Mouse (Mus musculus): ENCODE measurements around the gene Tcea3.

Gene Tcea3

GRCm38 (mm10) chr4:136247729-136248463, at the start of gene Tcea3:
Gene Tcea3 (plus strand): TSS chr4:136247729.
- no peak for DNase-seq (ENCODE audit: low read depth, low spot score)

DNA sequence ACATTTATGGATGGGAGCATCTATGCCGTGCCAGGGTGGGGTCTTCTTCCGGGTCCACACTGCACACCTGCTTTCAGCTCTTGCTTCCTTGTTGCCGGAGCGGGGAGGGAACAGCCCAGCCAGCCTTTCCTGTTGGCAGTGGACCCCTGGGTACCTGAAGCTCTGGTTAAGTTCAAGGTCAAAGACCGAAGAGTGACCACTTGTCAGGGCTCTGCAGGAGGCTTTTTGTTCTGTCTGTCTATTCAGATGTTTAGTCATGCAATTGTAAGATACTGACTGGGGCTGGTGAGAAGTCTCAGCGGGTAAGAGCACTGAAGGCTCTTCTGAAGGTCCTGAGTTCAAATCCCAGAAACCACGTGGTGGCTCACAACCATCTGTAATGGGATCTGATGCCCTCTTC, 48.7 kb upstream of the Tcea3 start:
- no peak for DNase-seq (ENCODE audit: low read depth, low spot score)

GRCm38 (mm10) chr4:136199562-136200292, 47.8 kb upstream of the Tcea3 start:
- peak; percentile 76 for DNase-seq (ENCODE audit: low read depth, low spot score)

GRCm38 (mm10) chr4:136202509-136202908, 45.0 kb upstream of the Tcea3 start:
- DNase-seq (ENCODE audit: low read depth, low spot score), result peak; percentile 69

DNA sequence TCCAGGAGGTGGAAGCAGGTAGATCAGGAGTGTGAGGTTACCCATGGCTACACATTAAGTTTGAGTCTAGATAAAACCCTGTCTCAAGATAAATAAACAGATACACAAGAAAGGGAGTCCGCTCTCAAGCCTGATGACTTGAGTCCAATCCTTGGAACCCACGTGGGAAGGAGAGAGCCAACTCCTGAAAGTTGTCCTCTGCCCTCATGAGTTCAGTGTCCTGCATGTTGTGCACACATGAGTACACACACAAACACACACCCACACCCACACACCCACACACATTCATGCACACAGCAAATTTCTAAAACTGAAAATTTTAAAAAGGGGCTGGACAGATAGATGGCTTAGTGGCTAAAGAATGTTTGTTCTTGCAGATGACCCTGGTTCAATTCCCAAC, 42.8 kb upstream of the Tcea3 start:
- DNase-seq (ENCODE audit: low read depth, low spot score), result no peak

DNA sequence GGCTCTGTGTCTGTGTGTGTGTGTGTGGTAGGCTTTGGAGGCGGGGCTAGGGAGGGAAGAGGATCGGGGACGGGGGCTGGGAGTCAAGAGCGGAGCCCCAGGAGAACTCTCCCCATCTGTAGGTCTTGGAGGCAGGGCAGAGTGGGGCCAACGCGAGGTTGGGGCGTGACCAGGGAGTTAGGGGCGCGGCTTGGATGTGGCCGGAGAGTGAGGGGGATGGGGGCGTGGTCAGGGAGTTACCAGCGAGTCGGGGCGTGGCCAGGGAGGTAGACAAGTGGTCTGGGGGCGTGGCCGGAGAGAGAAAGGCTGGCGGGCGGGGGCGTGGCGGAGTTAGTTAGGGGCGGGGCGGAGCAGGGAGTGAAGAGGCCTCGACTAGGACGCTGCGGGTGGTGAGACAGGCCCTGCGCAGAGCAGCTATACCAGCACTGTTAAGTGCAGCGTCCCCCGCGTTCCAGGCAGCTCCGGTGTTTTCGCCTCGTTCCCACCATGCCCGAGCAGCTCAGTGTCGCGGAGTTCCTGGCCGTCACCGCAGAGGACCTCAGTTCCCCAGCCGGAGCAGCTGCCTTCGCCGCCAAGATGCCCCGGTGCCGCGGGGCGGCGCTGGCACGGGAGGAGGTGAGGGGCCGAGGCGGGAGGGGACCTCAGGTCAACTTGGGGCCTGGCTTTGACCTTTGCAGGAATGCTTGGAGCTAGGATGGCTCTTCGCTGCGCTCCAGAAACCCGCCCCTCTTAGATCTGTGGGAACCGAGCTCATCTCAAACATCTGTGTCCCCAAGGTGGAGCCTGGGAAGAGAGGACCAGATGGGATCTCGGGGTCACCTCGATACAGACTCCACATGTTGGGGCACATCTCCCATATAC, 41.3 kb upstream of the Tcea3 start, which contains the start of gene Asap3:
Gene Asap3 (plus strand): TSS at position 333 of the 861 bp plus-strand sequence.
- DNase-seq (ENCODE audit: low read depth, low spot score), result peak; percentile 86

DNA sequence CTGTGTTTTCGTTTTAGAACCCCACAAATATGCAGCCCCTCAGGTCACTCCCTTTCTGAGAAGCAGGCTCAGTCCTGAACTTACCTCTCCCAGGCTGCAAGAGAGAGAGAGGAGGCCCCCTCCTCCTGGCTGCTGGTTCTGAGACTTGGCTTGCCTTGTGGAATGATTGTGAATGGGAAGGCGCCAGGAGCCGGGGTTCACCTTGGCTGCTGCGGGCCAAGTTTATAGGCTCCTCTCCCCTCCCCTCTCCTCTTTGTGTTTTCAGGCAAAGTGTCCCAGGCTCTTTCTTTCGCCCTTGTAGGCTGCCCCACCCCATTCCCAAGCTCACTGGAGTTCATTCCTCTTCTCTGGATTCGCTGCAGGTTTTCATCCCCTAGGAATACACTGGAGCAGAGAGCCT, 40.6 kb upstream of the Tcea3 start:
- DNase-seq (ENCODE audit: low read depth, low spot score), result no peak

GRCm38 (mm10) chr4:136210931-136211330, 36.6 kb upstream of the Tcea3 start:
- DNase-seq (ENCODE audit: low read depth, low spot score), result no peak

- no peak for DNase-seq (ENCODE audit: low read depth, low spot score)
Observed at GRCm38 (mm10) chr4:136213629-136214028, 33.9 kb upstream of the Tcea3 start.

DNA sequence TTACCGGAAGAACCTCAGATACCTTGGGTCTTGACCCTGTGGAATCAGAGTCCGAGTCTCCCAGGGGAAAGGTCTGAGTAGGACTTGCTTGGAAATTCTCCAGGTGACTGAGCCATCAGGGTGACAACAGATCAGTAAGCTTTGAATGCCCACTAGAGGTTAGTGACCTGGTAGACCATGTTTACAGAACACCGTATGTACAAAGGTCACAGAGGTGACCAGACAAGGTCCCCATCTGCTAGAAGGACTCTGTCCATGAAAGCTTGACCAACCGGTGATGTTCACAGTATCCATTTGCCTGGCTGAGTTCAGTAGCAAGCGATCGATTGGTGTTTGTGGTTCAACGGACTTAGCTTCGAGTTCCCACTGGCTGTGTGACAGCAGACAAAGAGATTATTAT, 32.7 kb upstream of the Tcea3 start:
- DNase-seq (ENCODE audit: low read depth, low spot score), result no peak

DNA sequence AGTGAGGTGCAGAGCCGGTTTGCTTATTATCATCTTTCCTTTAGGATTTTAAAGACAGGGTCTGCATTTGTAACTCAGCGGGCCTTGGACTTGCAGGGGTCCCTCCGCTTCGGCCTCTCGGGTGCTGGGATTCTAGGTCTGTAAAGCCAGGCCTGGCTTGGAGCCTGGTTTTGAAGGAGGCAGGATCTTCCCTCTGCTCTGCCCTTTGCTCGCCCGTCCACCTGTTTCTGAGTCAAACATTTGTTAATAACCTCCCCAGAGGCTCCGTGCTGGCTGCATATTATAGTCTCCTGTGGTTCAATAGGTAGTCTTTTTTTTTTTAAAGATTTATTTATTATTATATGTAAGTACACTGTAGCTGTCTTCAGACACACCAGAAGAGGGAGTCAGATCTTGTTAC, 32.0 kb upstream of the Tcea3 start:
- DNase-seq (ENCODE audit: low read depth, low spot score), result no peak

DNA sequence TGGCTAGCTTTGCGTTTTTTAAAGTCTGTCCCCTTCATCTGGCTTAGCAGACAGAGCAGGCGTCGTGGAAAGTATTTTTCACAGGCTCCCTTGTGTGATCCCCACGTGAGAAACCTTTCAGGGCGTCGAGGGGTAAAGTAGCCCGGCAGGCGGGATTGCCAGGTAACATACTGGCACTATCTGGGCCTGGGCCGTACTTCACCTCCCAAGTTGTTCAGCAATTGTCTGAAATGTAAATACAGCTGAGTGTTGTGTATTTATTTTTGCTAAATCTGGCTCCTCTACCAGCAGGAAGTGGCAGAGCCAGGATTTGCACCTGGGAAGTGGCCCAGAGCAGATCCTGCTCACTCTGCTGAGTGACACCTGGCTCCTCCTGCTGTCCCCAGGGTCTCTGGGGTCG, 30.5 kb upstream of the Tcea3 start:
- DNase-seq (ENCODE audit: low read depth, low spot score), result no peak

DNA sequence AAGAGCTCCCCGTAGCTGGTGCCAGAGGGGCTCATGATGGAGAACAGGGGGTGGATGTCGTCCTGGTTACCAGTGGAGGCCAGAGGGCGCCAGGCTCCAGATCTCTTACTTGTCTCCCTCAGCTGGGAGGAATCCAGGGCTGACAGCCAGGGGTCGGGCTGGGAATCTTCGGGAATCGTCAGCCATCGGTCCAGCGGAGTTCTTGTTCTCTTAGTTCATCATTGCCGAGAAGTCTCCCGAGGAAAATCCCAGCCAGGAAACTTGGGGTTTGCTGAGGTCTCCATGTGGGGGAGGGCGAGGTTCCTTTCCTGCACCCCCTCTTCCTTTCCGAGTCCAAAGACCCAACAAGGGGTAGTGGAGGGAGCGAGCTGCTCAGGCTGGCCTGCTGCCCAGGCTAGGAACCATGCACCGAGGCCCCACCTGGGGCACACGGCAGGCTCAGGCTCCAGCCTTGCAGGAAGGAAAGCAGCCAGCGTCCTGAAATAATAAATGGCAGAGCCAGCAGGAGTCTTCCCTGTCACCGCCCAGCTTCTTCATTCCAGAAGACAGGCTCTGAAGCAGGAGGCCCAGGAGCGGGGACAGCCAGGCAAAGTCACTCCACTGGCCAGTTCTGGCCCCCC, 28.8 kb upstream of the Tcea3 start:
- peak; percentile 31 for DNase-seq (ENCODE audit: low read depth, low spot score)

DNA sequence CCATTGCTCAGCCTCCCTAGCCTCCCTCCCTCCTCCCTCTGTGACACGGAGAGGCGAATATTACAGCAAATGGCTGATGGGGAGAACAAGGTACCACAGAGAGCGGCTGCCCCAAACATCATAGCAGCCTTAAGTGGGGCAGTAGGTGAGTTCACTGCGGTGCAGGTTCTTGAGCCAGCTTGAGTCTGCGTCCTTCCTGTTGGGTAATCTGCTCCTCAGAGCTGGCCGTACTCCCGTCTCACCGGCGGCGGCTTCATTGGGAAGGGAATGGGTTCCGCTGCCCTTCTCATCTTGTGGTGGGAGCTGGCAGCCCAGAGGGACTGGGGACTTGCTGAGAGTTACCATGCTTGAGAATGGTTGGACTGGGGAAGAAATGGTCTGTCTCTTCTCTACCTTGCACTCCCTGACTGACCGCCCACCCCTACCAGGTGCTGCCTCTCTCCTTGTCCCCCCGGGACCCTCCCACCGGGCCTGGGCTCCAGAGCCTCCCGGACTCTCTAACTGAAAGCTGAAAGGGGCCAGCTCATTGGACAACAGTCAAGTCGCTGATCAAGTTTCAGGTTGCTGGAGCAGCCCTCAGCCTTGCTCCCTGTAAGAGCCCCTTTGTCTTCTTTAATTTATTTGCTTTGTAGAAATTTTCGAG, 27.3 kb upstream of the Tcea3 start:
- no peak for DNase-seq (ENCODE audit: low read depth, low spot score)

GRCm38 (mm10) chr4:136223549-136224239, 23.8 kb upstream of the Tcea3 start:
- peak; percentile 82 for DNase-seq (ENCODE audit: low read depth, low spot score)

GRCm38 (mm10) chr4:136224240-136224559, 23.3 kb upstream of the Tcea3 start:
- DNase-seq (ENCODE audit: low read depth, low spot score), result no peak

GRCm38 (mm10) chr4:136224677-136225460, 22.7 kb upstream of the Tcea3 start:
- no peak for DNase-seq (ENCODE audit: low read depth, low spot score)

DNA sequence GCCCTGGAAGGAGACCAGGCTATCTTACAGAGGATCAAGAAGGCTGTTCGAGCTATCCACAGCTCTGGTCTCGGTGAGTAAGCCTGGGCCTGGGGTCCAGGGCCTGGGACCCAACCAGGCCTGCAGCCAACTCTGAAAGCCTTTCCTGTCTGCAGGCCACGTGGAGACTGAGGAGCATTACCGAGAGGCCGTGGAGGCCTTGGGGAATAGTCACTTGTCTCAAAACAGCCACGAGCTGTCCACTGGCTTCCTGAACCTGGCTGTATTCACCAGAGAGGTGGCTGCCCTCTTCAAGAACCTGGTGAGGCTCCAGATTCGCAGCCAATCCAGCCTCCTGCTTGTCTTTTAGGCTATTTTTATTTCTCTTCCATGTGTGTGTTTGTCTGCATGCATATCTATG, 20.1 kb upstream of the Tcea3 start:
- no peak for DNase-seq (ENCODE audit: low read depth, low spot score)

DNA sequence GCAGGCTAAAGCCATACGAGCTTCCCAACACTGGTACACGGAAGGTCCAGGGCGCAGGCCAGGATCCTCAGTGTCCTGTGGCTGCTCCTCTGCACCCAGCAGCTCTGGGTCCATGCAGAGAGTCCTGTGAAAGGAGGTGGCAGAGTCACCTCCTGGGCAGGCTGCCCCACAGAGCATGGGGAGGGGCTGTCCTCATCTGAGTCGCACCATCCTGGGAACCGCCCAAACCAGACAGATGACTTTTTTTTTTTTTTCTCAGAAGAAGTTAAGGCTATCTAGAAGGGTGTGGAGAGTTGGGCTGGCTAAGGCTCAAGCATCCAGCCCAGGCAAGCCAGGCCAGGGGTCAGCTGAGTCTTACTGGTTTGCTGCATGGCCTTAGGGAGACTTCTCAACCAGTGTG, 18.9 kb upstream of the Tcea3 start:
- no peak for DNase-seq (ENCODE audit: low read depth, low spot score)

- DNase-seq (ENCODE audit: low read depth, low spot score), result no peak
Observed at GRCm38 (mm10) chr4:136238669-136239068, 8.9 kb upstream of the Tcea3 start.

Measured in brain, adult 2 months (tissue).